Mouse (Mus musculus): ENCODE results near the gene Tdgf1. TPM values are rescaled to one million over a fixed set of nuclear protein-coding genes. Genes with fewer than 3 reads are reported as not detected.

The Tdgf1 gene
- polyA plus RNA-seq, 1 experiment from 2014 or later = not detected

DNA sequence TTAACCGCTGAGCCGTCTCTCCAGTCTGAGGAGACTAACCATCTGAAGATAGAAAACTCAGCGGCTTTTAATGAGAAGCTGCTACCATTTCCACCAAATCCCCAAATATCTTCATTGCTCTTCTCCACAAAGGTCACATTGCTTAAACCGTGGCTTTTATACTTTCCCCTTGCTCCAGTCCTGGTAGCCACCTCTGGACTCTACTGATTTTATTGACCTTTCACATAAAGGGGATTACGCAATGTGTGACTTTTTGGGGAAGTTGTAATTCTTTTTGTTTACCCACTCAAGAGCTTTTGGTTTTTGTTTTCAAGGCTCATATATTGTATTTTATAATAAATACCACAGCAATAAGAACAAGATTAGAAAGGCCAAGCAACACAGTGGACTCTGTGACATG, 39.6 kb upstream of the Tdgf1 start:
- Histone ChIP-seq H3K27ac (ENCODE audit: low read length) (no peak overlapping the region), H3K27me3 (ENCODE audit: control insufficient read depth, insufficient read depth, low read depth, low read length) (no peaks in the 10 kb centered on the region), H3K36me3 (ENCODE audit: control insufficient read depth, insufficient read depth) (no peaks in the 10 kb centered on the region), H3K4me1 (ENCODE audit: control insufficient read depth, low read depth, low read length) (no peaks in the 10 kb centered on the region), H3K4me3 (ENCODE audit: low read depth, low read length) (no peak overlapping the region), H3K4me2 (ENCODE audit: low read depth, low read length) (no peak overlapping the region; the same call in 1 of the 2 replicates), H3K9ac (ENCODE audit: low read depth, low read length) (no peak overlapping the region), H3K9me3 (replicated peaks; ENCODE audit: control insufficient read depth, low read length) (no peaks in the 10 kb centered on the region)
- 70% methylated on average over 5 of the region's 5 CpGs for WGBS (ENCODE audit: insufficient replicate concordance)
- no peak for ATAC-seq (ENCODE audit: low read depth)

GRCm38 (mm10) chr9:110984096-110984495, 38.1 kb upstream of the Tdgf1 start:
- no peak overlapping the region for H3K4me2 ChIP-seq (ENCODE audit: low read depth, low read length)
- H3K4me1 ChIP-seq (ENCODE audit: control insufficient read depth, low read depth, low read length) = no peaks in the 10 kb centered on the region
- H3K4me3 ChIP-seq (ENCODE audit: low read depth, low read length) = no peak overlapping the region
- WGBS (ENCODE audit: insufficient replicate concordance) = 88% methylated on average over 9 of the region's 9 CpGs
- no peak for ATAC-seq (ENCODE audit: low read depth)
- H3K9me3 ChIP-seq (replicated peaks; ENCODE audit: control insufficient read depth, low read length) = no peaks in the 10 kb centered on the region
- no peaks in the 10 kb centered on the region for H3K27me3 ChIP-seq (ENCODE audit: control insufficient read depth, insufficient read depth, low read depth, low read length)
- no peak overlapping the region for H3K9ac ChIP-seq (ENCODE audit: low read depth, low read length)
- no peak overlapping the region for H3K27ac ChIP-seq (ENCODE audit: low read length)
- H3K36me3 ChIP-seq (ENCODE audit: control insufficient read depth, insufficient read depth) = no peaks in the 10 kb centered on the region

DNA sequence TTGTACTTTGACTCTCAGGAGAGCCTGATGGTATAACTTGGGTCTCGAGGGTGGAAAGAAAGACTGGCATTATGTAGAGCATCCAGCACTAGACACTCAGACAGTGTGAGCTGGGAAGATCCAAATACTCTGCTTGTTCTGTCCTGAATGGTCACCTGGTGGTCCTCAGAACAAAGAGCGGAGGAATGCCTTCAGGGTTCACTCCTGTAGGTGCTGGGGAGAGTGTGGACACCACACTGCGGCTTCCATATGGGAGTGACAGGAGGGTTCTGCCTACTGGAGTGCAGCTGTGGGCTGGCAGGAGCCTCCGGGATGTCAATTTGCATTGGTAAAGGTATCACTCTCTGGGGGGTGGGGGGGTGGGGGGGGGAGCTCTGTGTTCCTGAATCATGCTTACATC, 36.4 kb upstream of the Tdgf1 start:
- Histone ChIP-seq H3K27ac (ENCODE audit: low read length) (no peak overlapping the region), H3K9ac (ENCODE audit: low read depth, low read length) (no peak overlapping the region), H3K4me3 (ENCODE audit: low read depth, low read length) (no peak overlapping the region), H3K9me3 (replicated peaks; ENCODE audit: control insufficient read depth, low read length) (no peaks in the 10 kb centered on the region), H3K27me3 (ENCODE audit: control insufficient read depth, insufficient read depth, low read depth, low read length) (no peaks in the 10 kb centered on the region), H3K4me2 (ENCODE audit: low read depth, low read length) (no peak overlapping the region), H3K36me3 (ENCODE audit: control insufficient read depth, insufficient read depth) (no peaks in the 10 kb centered on the region), H3K4me1 (ENCODE audit: control insufficient read depth, low read depth, low read length) (no peaks in the 10 kb centered on the region)
- ATAC-seq (ENCODE audit: low read depth) = no peak
- 59% methylated on average over 4 of the region's 4 CpGs for WGBS (ENCODE audit: insufficient replicate concordance)

DNA sequence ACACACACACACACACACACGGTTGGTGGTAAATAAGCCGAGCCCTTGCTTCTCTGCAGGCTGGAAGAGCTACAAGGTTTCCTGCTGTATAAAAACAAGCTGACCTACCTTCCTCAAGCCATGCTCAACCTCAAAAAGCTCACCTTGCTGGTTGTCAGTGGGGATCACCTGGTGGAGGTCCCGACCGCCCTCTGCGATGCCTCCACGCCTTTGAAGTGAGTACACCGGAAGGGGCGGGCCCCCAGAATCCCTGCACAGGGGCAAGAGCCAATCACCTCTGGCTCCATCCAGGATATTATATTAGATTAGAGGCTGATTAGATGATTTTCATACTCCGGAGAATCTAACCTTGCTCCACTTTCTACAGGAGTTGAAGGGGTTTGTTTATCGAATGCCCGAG, 33.5 kb upstream of the Tdgf1 start:
- ATAC-seq (ENCODE audit: low read depth) = no peak
- WGBS (ENCODE audit: insufficient replicate concordance) = 80% methylated on average over 11 of the region's 11 CpGs
- Histone ChIP-seq H3K27ac (ENCODE audit: low read length) (no peak overlapping the region), H3K4me3 (ENCODE audit: low read depth, low read length) (no peak overlapping the region), H3K4me2 (ENCODE audit: low read depth, low read length) (no peak overlapping the region), H3K4me1 (ENCODE audit: control insufficient read depth, low read depth, low read length) (no peaks in the 10 kb centered on the region), H3K9ac (ENCODE audit: low read depth, low read length) (no peak overlapping the region), H3K27me3 (ENCODE audit: control insufficient read depth, insufficient read depth, low read depth, low read length) (no peaks in the 10 kb centered on the region), H3K36me3 (ENCODE audit: control insufficient read depth, insufficient read depth) (no peaks in the 10 kb centered on the region), H3K9me3 (replicated peaks; ENCODE audit: control insufficient read depth, low read length) (no peaks in the 10 kb centered on the region)

- no peak for ATAC-seq (ENCODE audit: low read depth)
- Histone ChIP-seq H3K9me3 (replicated peaks; ENCODE audit: control insufficient read depth, low read length) (no peaks in the 10 kb centered on the region), H3K27ac (ENCODE audit: low read length) (no peak overlapping the region), H3K36me3 (ENCODE audit: control insufficient read depth, insufficient read depth) (no peaks in the 10 kb centered on the region), H3K4me3 (ENCODE audit: low read depth, low read length) (no peak overlapping the region), H3K27me3 (ENCODE audit: control insufficient read depth, insufficient read depth, low read depth, low read length) (no peaks in the 10 kb centered on the region), H3K9ac (ENCODE audit: low read depth, low read length) (no peak overlapping the region), H3K4me1 (ENCODE audit: control insufficient read depth, low read depth, low read length) (no peaks in the 10 kb centered on the region), H3K4me2 (ENCODE audit: low read depth, low read length) (no peak overlapping the region)
- 49% methylated on average over 2 of the region's 2 CpGs for WGBS (ENCODE audit: insufficient replicate concordance)
Measured at GRCm38 (mm10) chr9:110965910-110966231, 19.9 kb upstream of the Tdgf1 start.

DNA sequence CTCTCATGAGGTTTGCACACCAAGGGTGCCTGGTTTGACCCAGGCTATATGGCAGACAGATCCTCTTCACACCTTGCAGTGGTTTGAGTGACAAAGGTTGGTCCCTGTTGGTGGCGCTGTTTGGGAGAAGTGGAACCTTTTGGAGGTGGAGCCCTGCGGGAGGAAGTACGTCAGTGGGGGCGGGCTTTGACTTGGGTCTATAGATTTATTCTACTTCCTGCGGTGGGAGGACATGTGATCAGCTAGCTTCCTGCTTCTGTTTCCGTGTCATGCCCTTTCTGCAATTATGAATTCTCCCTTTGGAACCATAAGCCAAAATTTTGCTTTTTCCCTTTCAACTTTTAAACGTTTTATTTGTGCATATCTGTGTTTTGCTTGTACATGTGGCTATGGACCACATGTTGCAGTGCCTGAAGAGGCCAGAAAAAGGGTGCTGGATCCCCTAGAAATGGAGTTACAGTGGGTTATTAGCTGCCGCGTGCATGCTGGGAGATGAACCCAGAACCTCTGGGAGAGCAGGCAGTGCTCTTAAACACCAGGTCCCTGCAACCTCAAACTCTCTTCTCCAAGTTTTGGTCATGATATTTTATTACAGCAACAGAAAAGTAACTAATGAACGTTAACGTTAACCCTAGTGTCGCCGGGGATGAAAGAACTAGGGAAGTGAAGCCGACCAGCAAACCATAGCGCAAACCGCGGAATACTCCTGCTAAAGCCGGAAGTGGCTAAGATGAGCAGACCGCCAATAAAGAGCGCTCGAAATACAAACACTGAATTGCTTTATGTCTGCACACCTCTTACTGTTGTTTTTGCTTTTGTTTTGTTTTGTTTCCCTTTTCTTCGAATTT, 19.3 kb upstream of the Tdgf1 start:
- Histone ChIP-seq H3K27me3 (ENCODE audit: control insufficient read depth, insufficient read depth, low read depth, low read length) (no peaks in the 10 kb centered on the region), H3K36me3 (ENCODE audit: control insufficient read depth, insufficient read depth) (no peaks in the 10 kb centered on the region), H3K9me3 (replicated peaks; ENCODE audit: control insufficient read depth, low read length) (no peaks in the 10 kb centered on the region), H3K4me1 (ENCODE audit: control insufficient read depth, low read depth, low read length) (no peaks in the 10 kb centered on the region), H3K4me3 (ENCODE audit: low read depth, low read length) (no peak overlapping the region), H3K9ac (ENCODE audit: low read depth, low read length) (no peak overlapping the region), H3K4me2 (ENCODE audit: low read depth, low read length) (no peak overlapping the region), H3K27ac (ENCODE audit: low read length) (no peak overlapping the region)
- 79% methylated on average over 22 of the region's 22 CpGs for WGBS (ENCODE audit: insufficient replicate concordance)
- ATAC-seq (ENCODE audit: low read depth) = no peak

GRCm38 (mm10) chr9:110963566-110964115, 17.7 kb upstream of the Tdgf1 start:
- Histone ChIP-seq H3K9me3 (replicated peaks; ENCODE audit: control insufficient read depth, low read length) (no peaks in the 10 kb centered on the region), H3K4me2 (ENCODE audit: low read depth, low read length) (no peak overlapping the region), H3K4me3 (ENCODE audit: low read depth, low read length) (no peak overlapping the region), H3K9ac (ENCODE audit: low read depth, low read length) (no peak overlapping the region), H3K27ac (ENCODE audit: low read length) (no peak overlapping the region), H3K4me1 (ENCODE audit: control insufficient read depth, low read depth, low read length) (no peaks in the 10 kb centered on the region), H3K27me3 (ENCODE audit: control insufficient read depth, insufficient read depth, low read depth, low read length) (no peaks in the 10 kb centered on the region), H3K36me3 (ENCODE audit: control insufficient read depth, insufficient read depth) (no peaks in the 10 kb centered on the region)
- 62% methylated on average over 8 of the region's 8 CpGs for WGBS (ENCODE audit: insufficient replicate concordance)
- ATAC-seq (ENCODE audit: low read depth) = no peak

GRCm38 (mm10) chr9:110961386-110961785, 15.4 kb upstream of the Tdgf1 start:
- H3K9me3 ChIP-seq (replicated peaks; ENCODE audit: control insufficient read depth, low read length) = no peaks in the 10 kb centered on the region
- H3K4me3 ChIP-seq (ENCODE audit: low read depth, low read length) = no peak overlapping the region
- H3K36me3 ChIP-seq (ENCODE audit: control insufficient read depth, insufficient read depth) = no peaks in the 10 kb centered on the region
- H3K4me2 ChIP-seq (ENCODE audit: low read depth, low read length) = no peak overlapping the region
- H3K27ac ChIP-seq (ENCODE audit: low read length) = no peak overlapping the region
- no peak for ATAC-seq (ENCODE audit: low read depth)
- WGBS (ENCODE audit: insufficient replicate concordance) = 92% methylated on average over 8 of the region's 8 CpGs
- no peaks in the 10 kb centered on the region for H3K4me1 ChIP-seq (ENCODE audit: control insufficient read depth, low read depth, low read length)
- H3K27me3 ChIP-seq (ENCODE audit: control insufficient read depth, insufficient read depth, low read depth, low read length) = no peaks in the 10 kb centered on the region
- no peak overlapping the region for H3K9ac ChIP-seq (ENCODE audit: low read depth, low read length)

- no peaks in the 10 kb centered on the region for H3K4me1 ChIP-seq (ENCODE audit: control insufficient read depth, low read depth, low read length)
- H3K36me3 ChIP-seq (ENCODE audit: control insufficient read depth, insufficient read depth) = no peaks in the 10 kb centered on the region
- 57% methylated on average over 13 of the region's 13 CpGs for WGBS (ENCODE audit: insufficient replicate concordance)
- no peaks in the 10 kb centered on the region for H3K9me3 ChIP-seq (replicated peaks; ENCODE audit: control insufficient read depth, low read length)
- no peak for ATAC-seq (ENCODE audit: low read depth)
- no peak overlapping the region for H3K4me2 ChIP-seq (ENCODE audit: low read depth, low read length)
- H3K4me3 ChIP-seq (ENCODE audit: low read depth, low read length) = no peak overlapping the region
- no peaks in the 10 kb centered on the region for H3K27me3 ChIP-seq (ENCODE audit: control insufficient read depth, insufficient read depth, low read depth, low read length)
- no peak overlapping the region for H3K27ac ChIP-seq (ENCODE audit: low read length)
- no peak overlapping the region for H3K9ac ChIP-seq (ENCODE audit: low read depth, low read length)
Measured at GRCm38 (mm10) chr9:110960230-110961149, 14.5 kb upstream of the Tdgf1 start.

All from liver, embryonic 16.5 days (tissue).